Mouse (Mus musculus) MEL (cell line): ENCODE results near the gene Cenpp.

Experiments used
- CTCF ChIP-seq, 3 experiments: IDR thresholded peaks in 2 of 3; conservative IDR thresholded peaks in 1 of 3; 2 replicates each; pipeline ENCODE4 v1.5.1; 2011 to 2012; ENCODE audit warnings: low read length in 3 of 3, low read depth in 2 of 3, mild to moderate bottlenecking in 2 of 3, improper control_type of control experiment in 1 of 3, inconsistent platforms in 1 of 3, mixed read lengths in 1 of 3, moderate library complexity in 1 of 3; ENCODE audit not compliant: control insufficient read depth in 1 of 3, insufficient read depth in 1 of 3, poor library complexity in 1 of 3, severe bottlenecking in 1 of 3
- ELF1 ChIP-seq: IDR thresholded peaks from 2 replicates; pipeline ENCODE4 v1.6.1; 2014; ENCODE audit warnings: low read depth, mild to moderate bottlenecking, inconsistent platforms, low read length, improper control_type of control experiment, moderate library complexity
- EP300 ChIP-seq, 2 experiments: IDR thresholded peaks; 2 replicates each; pipeline ENCODE4 v1.6.1; 2011; ENCODE audit warnings: improper control_type of control experiment in 2 of 2, low read length in 2 of 2, low read depth in 1 of 2, mild to moderate bottlenecking in 1 of 2
- MAX ChIP-seq: IDR thresholded peaks from 2 replicates; pipeline ENCODE4 v1.6.1; 2011; ENCODE audit warnings: low read length, improper control_type of control experiment
- ZKSCAN1 ChIP-seq: IDR thresholded peaks from 2 replicates; pipeline ENCODE4 v1.6.1; 2012; ENCODE audit warnings: low read depth, mild to moderate bottlenecking, inconsistent platforms, low read length, improper control_type of control experiment, moderate library complexity

DNA sequence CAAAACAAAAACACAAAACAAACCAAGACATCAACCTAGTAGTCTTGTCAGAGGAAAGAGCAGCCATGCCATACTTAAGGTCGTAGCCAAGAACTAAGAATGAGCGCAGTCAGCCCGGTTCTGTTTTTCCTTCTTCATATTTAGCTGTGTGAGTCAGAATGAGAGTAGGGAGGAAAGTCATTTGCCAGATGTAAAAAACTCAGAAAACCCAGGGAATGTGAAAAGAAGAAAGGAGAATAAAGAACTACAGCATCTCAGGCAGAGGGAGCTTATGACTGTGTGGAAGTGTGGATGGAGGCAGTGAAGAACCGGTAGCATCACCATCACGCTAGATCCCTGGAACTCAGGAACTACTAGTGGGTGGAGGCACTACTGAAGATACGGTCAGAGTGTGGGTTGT lies 66.5 kb downstream of the Cenpp start:
- TF ChIP-seq MAX (no peak), CTCF (IDR thresholded peaks at IDR 0.05 in 2 of 3, conservative IDR thresholded peaks at IDR 0.05 in 1 of 3; ENCODE audit: control insufficient read depth in 1 of 3, insufficient read depth in 1 of 3, low read depth in 2 of 3, low read length in 3 of 3, poor library complexity in 1 of 3, severe bottlenecking in 1 of 3) (no peak), ELF1 (no peak), ZKSCAN1 (no peak), EP300 (IDR thresholded peaks at IDR 0.05; ENCODE audit: low read depth in 1 of 2, low read length in 2 of 2) (no peak)
